In genomic region chr2:31955686-31956085, GRCm38 (mm10) we compare ENCODE assay signal across 17 mouse cellular contexts. TPM values are rescaled to one million over a fixed set of nuclear protein-coding genes. Genes with fewer than 3 reads are reported as not detected.
"Had no signal": no experiment of that assay in that cellular context is flagged by ENCODE, and none has a peak within 500 bp of the region (broad histone marks: within the 10 kb centered on the region; RNA-seq: fewer than 3 reads in every experiment).

No protein-coding gene starts in this region.

- H3K9me3 ChIP-seq: lung, embryonic 15.5 days; megakaryocyte, embryonic 14.5 days; midbrain, embryonic 12.5 days; neural tube, embryonic 12.5 days; stomach, embryonic 15.5 days had no signal

- H3K4me3 ChIP-seq: lung, embryonic 15.5 days; megakaryocyte, embryonic 14.5 days; midbrain, embryonic 12.5 days; neural tube, embryonic 12.5 days; stomach, embryonic 15.5 days had no signal

- H3K27ac ChIP-seq: lung, embryonic 15.5 days; macrophage; midbrain, embryonic 12.5 days; neural tube, embryonic 12.5 days; stomach, embryonic 15.5 days; stomach, postnatal 0 days had no signal

- H3K27me3 ChIP-seq: lung, embryonic 15.5 days; neural tube, embryonic 12.5 days; stomach, embryonic 15.5 days had no signal

- H3K36me3 ChIP-seq: lung, embryonic 15.5 days; stomach, embryonic 15.5 days had no signal

- DNase-seq: lung, adult 2 months; lung, postnatal 14 days; lung, postnatal 36 days; midbrain, embryonic 14.5 days; right cerebral cortex, postnatal 14 days; thymus, adult 2 months; thymus, postnatal 25 days; thymus, postnatal 4 days had no signal

- H3K4me2 ChIP-seq: lung, embryonic 15.5 days; midbrain, embryonic 12.5 days; neural tube, embryonic 12.5 days; stomach, embryonic 15.5 days had no signal

- ATAC-seq: lung, postnatal 0 days had no signal

- H3K9ac ChIP-seq: lung, embryonic 15.5 days; midbrain, embryonic 12.5 days; neural tube, embryonic 12.5 days; stomach, embryonic 15.5 days had no signal

RNA-seq across cellular contexts. Expression of gene Aif1l, which starts 5.7 kb away (rescaled TPM):
- total RNA-seq: monocyte, adult 5-6 weeks had no signal
- polyA plus RNA-seq: macrophage had no signal
